Mouse (Mus musculus): ENCODE results near the gene Tnf. TPM values are rescaled to one million over a fixed set of nuclear protein-coding genes. Genes with fewer than 3 reads are reported as not detected.
A peak's percentile ranks its signal among the peaks of the same experiment; 100 is the strongest.

Tnf gene
- total RNA-seq, 1 experiment, result 0.22 TPM

- Histone ChIP-seq H3K4me3 (ENCODE audit: insufficient read depth in 1 of 2, low read depth in 1 of 2, low read length in 2 of 2, poor library complexity in 1 of 2, severe bottlenecking in 1 of 2) (no peak overlapping the region), H3K9ac (ENCODE audit: insufficient read depth, low read depth, low read length, poor library complexity, severe bottlenecking) (no peak overlapping the region), H3K9me3 (ENCODE audit: control insufficient read depth, insufficient read depth, low read depth, low read length) (no peaks in the 10 kb centered on the region), H3K27ac (ENCODE audit: insufficient read depth, low read depth, low read length, poor library complexity, severe bottlenecking) (no peak overlapping the region), H3K4me1 (ENCODE audit: control insufficient read depth in 2 of 2, insufficient read depth in 2 of 2, low read length in 2 of 2, poor library complexity in 1 of 2) (peaks cover 0 to 2% of the 10 kb centered on the region in 2 experiments; a peak in 2 of 4 replicates), H3K36me3 (ENCODE audit: control insufficient read depth, insufficient read depth, low read length, poor library complexity, severe bottlenecking) (no peaks in the 10 kb centered on the region)
- TF ChIP-seq MAFK (IDR thresholded peaks at IDR 0.05; ENCODE audit: insufficient read depth, low read depth, low read length) (no peak), CHD2 (IDR thresholded peaks at IDR 0.05; ENCODE audit: low read depth, low read length) (no peak), ZC3H11A (IDR thresholded peaks at IDR 0.05; ENCODE audit: borderline replicate concordance, low read depth, low read length) (no peak), HCFC1 (IDR thresholded peaks at IDR 0.05; ENCODE audit: borderline replicate concordance, insufficient read depth, low read length) (no peak), ZNF384 (IDR thresholded peaks at IDR 0.05; ENCODE audit: low read depth, low read length) (no peak)
- in situ Hi-C loops (cut with MboI; ENCODE audit: low sequenced_read_pairs in 2 of 2, unreplicated experiment in 2 of 2), result no loop called here
- DNase-seq (ENCODE audit: low read depth, low spot score), result no peak
Observed at GRCm38 (mm10) chr17:35196321-35196641, 5.5 kb downstream of the Tnf start.

- in situ Hi-C loops (cut with MboI; ENCODE audit: low sequenced_read_pairs in 2 of 2, unreplicated experiment in 2 of 2), result no loop called here
- DNase-seq (ENCODE audit: low read depth, low spot score), result peak; percentile 47
- TF ChIP-seq ZC3H11A (IDR thresholded peaks at IDR 0.05; ENCODE audit: borderline replicate concordance, low read depth, low read length) (no peak), ZNF384 (IDR thresholded peaks at IDR 0.05; ENCODE audit: low read depth, low read length) (no peak), MAFK (IDR thresholded peaks at IDR 0.05; ENCODE audit: insufficient read depth, low read depth, low read length) (no peak), CHD2 (IDR thresholded peaks at IDR 0.05; ENCODE audit: low read depth, low read length) (no peak), HCFC1 (IDR thresholded peaks at IDR 0.05; ENCODE audit: borderline replicate concordance, insufficient read depth, low read length) (no peak)
Observed at GRCm38 (mm10) chr17:35195631-35196320, 6.0 kb downstream of the Tnf start.

DNA sequence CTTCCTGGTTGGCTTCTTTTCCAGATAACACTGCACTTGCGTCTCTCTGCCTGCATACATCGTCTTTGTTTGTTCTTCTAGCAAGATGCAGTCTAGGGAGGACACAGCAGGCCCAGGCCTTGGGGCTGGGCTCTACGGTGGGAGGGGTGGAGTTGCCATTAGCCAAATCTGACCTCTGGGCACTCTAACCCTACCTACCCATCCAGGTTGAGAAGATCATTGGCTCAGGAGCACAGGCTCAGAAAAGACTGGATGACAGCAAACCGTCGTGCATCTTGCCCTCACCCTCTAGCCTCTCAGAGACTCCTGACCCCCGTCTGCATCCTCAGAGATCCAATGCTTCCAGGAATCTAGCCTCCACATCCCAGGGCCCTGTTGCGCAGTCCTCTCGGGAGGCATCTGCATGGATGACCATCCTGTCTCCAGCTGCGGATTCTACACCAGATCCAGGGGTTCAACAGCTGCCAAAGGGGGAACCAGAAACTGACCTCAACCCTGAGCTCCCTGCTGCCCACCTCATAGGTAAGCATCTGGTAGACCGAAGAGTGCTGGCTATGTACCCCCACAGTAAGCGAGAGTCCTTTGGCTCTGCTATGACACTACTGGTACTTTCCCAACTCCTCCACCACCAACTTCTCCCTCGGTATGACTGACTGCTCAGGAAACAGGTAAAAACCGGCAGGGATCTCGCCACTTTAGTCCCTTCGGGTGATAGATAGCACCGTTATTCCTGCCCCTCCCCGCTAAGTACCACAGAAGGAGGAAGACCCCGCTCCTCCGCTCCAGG, 6.8 kb downstream of the Tnf start:
- no peaks in the 10 kb centered on the region for H3K9me3 ChIP-seq (ENCODE audit: control insufficient read depth, insufficient read depth, low read depth, low read length)

More at GRCm38 (mm10) chr17:35195631-35196320, 6.0 kb downstream of the Tnf start:
- H3K4me1 ChIP-seq (ENCODE audit: control insufficient read depth in 2 of 2, insufficient read depth in 2 of 2, low read length in 2 of 2, poor library complexity in 1 of 2), result peaks cover 0 to 2% of the 10 kb centered on the region in 2 experiments; a peak in 2 of 4 replicates
- peak overlapping the region; percentile 49 to 56 for H3K4me3 ChIP-seq (ENCODE audit: insufficient read depth in 1 of 2, low read depth in 1 of 2, low read length in 2 of 2, poor library complexity in 1 of 2, severe bottlenecking in 1 of 2)
- H3K9me3 ChIP-seq (ENCODE audit: control insufficient read depth, insufficient read depth, low read depth, low read length), result no peaks in the 10 kb centered on the region
- H3K27ac ChIP-seq (ENCODE audit: insufficient read depth, low read depth, low read length, poor library complexity, severe bottlenecking), result no peak overlapping the region
- H3K9ac ChIP-seq (ENCODE audit: insufficient read depth, low read depth, low read length, poor library complexity, severe bottlenecking), result peak overlapping the region; percentile 13; the same call in 1 of the 2 replicates
- no peaks in the 10 kb centered on the region for H3K36me3 ChIP-seq (ENCODE audit: control insufficient read depth, insufficient read depth, low read length, poor library complexity, severe bottlenecking)

DNA sequence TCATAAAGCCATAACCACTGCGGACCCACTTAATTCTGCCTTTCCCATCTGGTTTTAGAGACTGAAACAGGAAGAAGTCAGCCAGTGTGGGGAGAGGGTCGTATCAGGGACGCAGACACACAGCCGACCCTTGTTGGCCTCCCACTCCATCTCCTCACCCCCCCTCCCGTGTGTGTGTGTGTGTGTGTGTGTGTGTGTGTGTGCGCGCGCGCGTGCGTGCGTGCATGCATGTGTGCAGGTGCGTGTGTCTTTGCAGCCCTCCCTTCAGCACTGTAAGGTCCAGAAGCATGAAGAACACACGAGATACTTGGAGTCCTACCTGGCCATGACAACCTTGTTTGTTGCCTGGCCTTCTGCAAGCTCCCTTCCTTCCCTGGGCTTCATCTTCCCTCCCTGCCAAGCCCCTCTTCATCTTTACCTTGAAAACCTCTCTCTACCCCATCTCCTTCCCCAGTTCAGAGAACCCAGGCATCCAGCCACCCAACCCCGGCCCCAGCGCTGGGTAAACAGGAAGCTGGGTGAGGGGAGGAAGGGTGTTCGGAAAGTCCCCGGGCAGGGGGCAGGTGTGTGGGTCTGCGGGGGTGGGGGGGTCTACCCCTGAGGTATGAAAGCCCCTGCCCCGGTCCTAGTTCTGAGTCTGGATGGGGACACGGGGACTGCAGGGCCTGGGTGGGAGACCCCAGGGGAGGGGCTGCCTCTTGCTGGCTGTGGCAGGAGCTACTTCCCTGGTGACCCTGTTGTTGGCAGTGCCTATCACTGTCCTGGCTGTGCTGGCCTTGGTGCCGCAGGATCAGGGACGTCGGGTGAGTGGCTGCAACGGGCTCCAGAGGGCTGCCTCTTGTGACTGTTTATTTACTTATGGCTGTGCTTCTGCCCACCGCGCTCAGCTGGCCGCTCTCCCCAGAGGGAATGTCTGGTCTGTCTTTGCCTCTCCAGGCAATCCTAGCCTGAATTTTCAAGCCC, 7.6 kb downstream of the Tnf start, which contains the start of gene Ltb:
TSS of gene Ltb (plus strand) at position 559 of the 963 bp plus-strand sequence.
- peak within 1 kb of the TSS in 1 of 2 experiments; percentile 56; a peak in 2 of 4 replicates for H3K4me3 ChIP-seq (ENCODE audit: insufficient read depth in 1 of 2, low read depth in 1 of 2, low read length in 2 of 2, poor library complexity in 1 of 2, severe bottlenecking in 1 of 2)
- DNase-seq (ENCODE audit: low read depth, low spot score), result no peak
- no peak within 1 kb of the TSS for H3K27ac ChIP-seq (ENCODE audit: insufficient read depth, low read depth, low read length, poor library complexity, severe bottlenecking)
- no peaks in the 10 kb centered on the region for H3K9me3 ChIP-seq (ENCODE audit: control insufficient read depth, insufficient read depth, low read depth, low read length)
- H3K4me1 ChIP-seq (ENCODE audit: control insufficient read depth in 2 of 2, insufficient read depth in 2 of 2, low read length in 2 of 2, poor library complexity in 1 of 2), result peaks cover 0 to 8% of the 10 kb centered on the region in 2 experiments
- TF ChIP-seq CHD2 (IDR thresholded peaks at IDR 0.05; ENCODE audit: low read depth, low read length) (no peak), MAFK (IDR thresholded peaks at IDR 0.05; ENCODE audit: insufficient read depth, low read depth, low read length) (no peak), HCFC1 (IDR thresholded peaks at IDR 0.05; ENCODE audit: borderline replicate concordance, insufficient read depth, low read length) (no peak), ZC3H11A (IDR thresholded peaks at IDR 0.05; ENCODE audit: borderline replicate concordance, low read depth, low read length) (no peak), ZNF384 (IDR thresholded peaks at IDR 0.05; ENCODE audit: low read depth, low read length) (no peak)
- no peaks in the 10 kb centered on the region for H3K36me3 ChIP-seq (ENCODE audit: control insufficient read depth, insufficient read depth, low read length, poor library complexity, severe bottlenecking)
- in situ Hi-C loops (cut with MboI; ENCODE audit: low sequenced_read_pairs in 2 of 2, unreplicated experiment in 2 of 2), result no loop called here
- no peak within 1 kb of the TSS for H3K9ac ChIP-seq (ENCODE audit: insufficient read depth, low read depth, low read length, poor library complexity, severe bottlenecking)

More for the DNA sequence above, 6.8 kb downstream of the Tnf start:
- in situ Hi-C loops (cut with MboI; ENCODE audit: low sequenced_read_pairs in 2 of 2, unreplicated experiment in 2 of 2), result no loop called here
- H3K36me3 ChIP-seq (ENCODE audit: control insufficient read depth, insufficient read depth, low read length, poor library complexity, severe bottlenecking), result no peaks in the 10 kb centered on the region
- peaks cover 0 to 2% of the 10 kb centered on the region in 2 experiments; a peak in 3 of 4 replicates for H3K4me1 ChIP-seq (ENCODE audit: control insufficient read depth in 2 of 2, insufficient read depth in 2 of 2, low read length in 2 of 2, poor library complexity in 1 of 2)
- H3K9ac ChIP-seq (ENCODE audit: insufficient read depth, low read depth, low read length, poor library complexity, severe bottlenecking), result peak overlapping the region; percentile 13; the same call in 1 of the 2 replicates
- H3K4me3 ChIP-seq (ENCODE audit: insufficient read depth in 1 of 2, low read depth in 1 of 2, low read length in 2 of 2, poor library complexity in 1 of 2, severe bottlenecking in 1 of 2), result peak overlapping the region; percentile 49 to 56
- no peak for DNase-seq (ENCODE audit: low read depth, low spot score)
- H3K27ac ChIP-seq (ENCODE audit: insufficient read depth, low read depth, low read length, poor library complexity, severe bottlenecking), result no peak overlapping the region
- no peak for TF ChIP-seq CHD2 (IDR thresholded peaks at IDR 0.05; ENCODE audit: low read depth, low read length)
- TF ChIP-seq ZC3H11A (IDR thresholded peaks at IDR 0.05; ENCODE audit: borderline replicate concordance, low read depth, low read length), result no peak
- no peak for TF ChIP-seq MAFK (IDR thresholded peaks at IDR 0.05; ENCODE audit: insufficient read depth, low read depth, low read length)
- TF ChIP-seq HCFC1 (IDR thresholded peaks at IDR 0.05; ENCODE audit: borderline replicate concordance, insufficient read depth, low read length), result no peak
- TF ChIP-seq ZNF384 (IDR thresholded peaks at IDR 0.05; ENCODE audit: low read depth, low read length), result no peak
